8 mouse cellular contexts compared by ENCODE assay signal in the genomic region with DNA sequence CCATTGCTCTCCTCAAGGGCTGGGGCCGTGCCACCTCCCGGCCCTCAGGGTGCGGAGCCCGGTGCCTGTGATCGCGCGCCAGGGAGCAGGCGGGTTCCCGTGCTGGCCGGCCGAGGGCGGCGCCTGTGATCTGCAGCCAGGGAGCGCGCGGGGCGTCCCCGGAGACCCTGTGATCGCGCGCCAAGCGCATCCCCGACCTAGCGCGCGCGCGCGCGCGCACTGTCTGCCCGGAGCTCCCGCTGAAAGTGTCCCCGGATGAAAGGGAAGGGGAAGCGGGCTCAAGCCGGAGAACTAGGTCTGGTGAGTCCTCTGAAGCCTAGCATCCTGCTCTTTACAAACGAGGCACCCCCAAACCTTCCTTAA.
DNase-seq lines count a peak whose midpoint lies in the region; ATAC-seq and TF ChIP-seq lines count a peak whose summit lies in the region.

No protein-coding gene starts in this region.

- WGBS in embryonic facial prominence, embryonic 12.5 days, result under 1% methylated on average over 37 of the region's 37 CpGs
- under 1% methylated on average over 37 of the region's 37 CpGs for WGBS in hindbrain, embryonic 10.5 days
- under 1% methylated on average over 37 of the region's 37 CpGs for WGBS in limb, embryonic 13.5 days
- under 1% methylated on average over 36 of the region's 37 CpGs for WGBS in neural tube, embryonic 11.5 days

- ATAC-seq in embryonic facial prominence, embryonic 12.5 days (ENCODE audit: insufficient number of reproducible peaks, insufficient read depth, low FRiP score, low TSS enrichment), result no peak
- peak; percentile 32; the same call in 1 of the 2 replicates for ATAC-seq in limb, embryonic 13.5 days (ENCODE audit: low FRiP score, low read depth)
- ATAC-seq in neural tube, embryonic 11.5 days (ENCODE audit: insufficient read depth, low FRiP score, low TSS enrichment), result peak; percentile 69
- ATAC-seq in erythroblast, adult 5-6 weeks (replicated peaks; ENCODE audit: low FRiP score, poor library complexity, severe bottlenecking), result no peak

- peak overlapping the region; percentile 94 for H3K4me2 ChIP-seq in embryonic facial prominence, embryonic 12.5 days (replicated peaks)
- H3K4me2 ChIP-seq in limb, embryonic 13.5 days (replicated peaks), result peak overlapping the region; percentile 98
- peak overlapping the region; percentile 92 for H3K4me2 ChIP-seq in neural tube, embryonic 11.5 days (ENCODE audit: low read depth)

- H3K36me3 ChIP-seq in embryonic facial prominence, embryonic 12.5 days, result no peaks in the 10 kb centered on the region
- no peaks in the 10 kb centered on the region for H3K36me3 ChIP-seq in hindbrain, embryonic 10.5 days
- H3K36me3 ChIP-seq in limb, embryonic 13.5 days, result no peaks in the 10 kb centered on the region
- H3K36me3 ChIP-seq in neural tube, embryonic 11.5 days (ENCODE audit: control insufficient read depth, insufficient read depth, low read length), result no peaks in the 10 kb centered on the region

- DNase-seq in left cerebral cortex, adult 2 months (ENCODE audit: extremely low spot score in 1 of 2, low spot score in 2 of 2), result peak; percentile 29 to 36
- no peak for DNase-seq in left cerebral cortex, adult 11 months (ENCODE audit: low spot score)
- DNase-seq in hindbrain, embryonic 10.5 days (ENCODE audit: low spot score), result peak; percentile 77
- peak; percentile 81 for DNase-seq in neural tube, embryonic 11.5 days (ENCODE audit: low spot score)
- DNase-seq in spleen, postnatal 14 days (ENCODE audit: low spot score in 2 of 2), result no peak

- TF ChIP-seq CTCF in left cerebral cortex, adult 2 months (IDR thresholded peaks at IDR 0.05), result no peak

- peak overlapping the region; percentile 45 for H3K4me3 ChIP-seq in left cerebral cortex, adult 2 months
- H3K4me3 ChIP-seq in embryonic facial prominence, embryonic 12.5 days, result peak overlapping the region; percentile 47
- peak overlapping the region; percentile 64 for H3K4me3 ChIP-seq in hindbrain, embryonic 10.5 days
- H3K4me3 ChIP-seq in limb, embryonic 13.5 days, result peak overlapping the region; percentile 62
- peak overlapping the region; percentile 52 for H3K4me3 ChIP-seq in neural tube, embryonic 11.5 days (ENCODE audit: low read depth, low read length)

- H3K4me1 ChIP-seq in embryonic facial prominence, embryonic 12.5 days, result peaks cover 4% of the 10 kb centered on the region; the same call in 1 of the 2 replicates
- H3K4me1 ChIP-seq in hindbrain, embryonic 10.5 days (replicated peaks), result peaks cover 26% of the 10 kb centered on the region
- H3K4me1 ChIP-seq in limb, embryonic 13.5 days, result peaks cover 18% of the 10 kb centered on the region
- peaks cover 9% of the 10 kb centered on the region; the same call in 1 of the 2 replicates for H3K4me1 ChIP-seq in neural tube, embryonic 11.5 days (ENCODE audit: control insufficient read depth, insufficient read depth, low read length)

- no peak overlapping the region for H3K27ac ChIP-seq in left cerebral cortex, adult 2 months
- H3K27ac ChIP-seq in embryonic facial prominence, embryonic 12.5 days, result no peak overlapping the region
- H3K27ac ChIP-seq in hindbrain, embryonic 10.5 days, result peak overlapping the region; percentile 84
- no peak overlapping the region for H3K27ac ChIP-seq in limb, embryonic 13.5 days
- H3K27ac ChIP-seq in neural tube, embryonic 11.5 days (ENCODE audit: low read depth, low read length), result no peak overlapping the region

- peak overlapping the region; percentile 53 for H3K9ac ChIP-seq in embryonic facial prominence, embryonic 12.5 days
- H3K9ac ChIP-seq in limb, embryonic 13.5 days, result peak overlapping the region; percentile 67
- peak overlapping the region; percentile 39 for H3K9ac ChIP-seq in neural tube, embryonic 11.5 days (ENCODE audit: low read length)

- H3K27me3 ChIP-seq in embryonic facial prominence, embryonic 12.5 days, result peaks cover 27% of the 10 kb centered on the region
- H3K27me3 ChIP-seq in hindbrain, embryonic 10.5 days (ENCODE audit: insufficient read depth, poor library complexity, severe bottlenecking), result peaks cover 47% of the 10 kb centered on the region
- peaks cover 59% of the 10 kb centered on the region for H3K27me3 ChIP-seq in limb, embryonic 13.5 days
- H3K27me3 ChIP-seq in neural tube, embryonic 11.5 days (ENCODE audit: control insufficient read depth, insufficient read depth, low read length), result peaks cover 6% of the 10 kb centered on the region; the same call in 1 of the 2 replicates

- intact Hi-C loops in left cerebral cortex, adult 2 months (cut with DNase I), result no loop called here

- no peaks in the 10 kb centered on the region for H3K9me3 ChIP-seq in embryonic facial prominence, embryonic 12.5 days
- peaks cover 4% of the 10 kb centered on the region; the same call in 1 of the 2 replicates for H3K9me3 ChIP-seq in hindbrain, embryonic 10.5 days
- peaks cover 4% of the 10 kb centered on the region; the same call in 1 of the 2 replicates for H3K9me3 ChIP-seq in limb, embryonic 13.5 days
- 0 out of 2 replicates have a peak, but pooled peaks cover 3% of the 10 kb centered on the region for H3K9me3 ChIP-seq in neural tube, embryonic 11.5 days (ENCODE audit: control insufficient read depth, low read length)

Comparison
In these comparisons a context has a peak if more than half of its experiments do, and no peak if none do; other contexts are left out.
1. DNase-seq: peak in left cerebral cortex, adult 2 months (2 of 2), hindbrain, embryonic 10.5 days (single experiment) and neural tube, embryonic 11.5 days (single experiment); none in left cerebral cortex, adult 11 months (single experiment) and spleen, postnatal 14 days (0 of 2).
2. ATAC-seq: peak in limb, embryonic 13.5 days (single experiment) and neural tube, embryonic 11.5 days (single experiment); none in embryonic facial prominence, embryonic 12.5 days (single experiment) and erythroblast, adult 5-6 weeks (single experiment).
3. Peak in every context shown above with its lines, with median percentiles within 50 percentile points of each other: H3K4me3 ChIP-seq, H3K4me2 ChIP-seq and H3K9ac ChIP-seq.